Mouse (Mus musculus): ENCODE measurements around the gene Hbq1a. TPM values are rescaled to one million over a fixed set of nuclear protein-coding genes. Genes with fewer than 3 reads are reported as not detected.

The Hbq1a gene
- polyA plus RNA-seq, 1 experiment from 2014 or later = 0.67 TPM

DNA sequence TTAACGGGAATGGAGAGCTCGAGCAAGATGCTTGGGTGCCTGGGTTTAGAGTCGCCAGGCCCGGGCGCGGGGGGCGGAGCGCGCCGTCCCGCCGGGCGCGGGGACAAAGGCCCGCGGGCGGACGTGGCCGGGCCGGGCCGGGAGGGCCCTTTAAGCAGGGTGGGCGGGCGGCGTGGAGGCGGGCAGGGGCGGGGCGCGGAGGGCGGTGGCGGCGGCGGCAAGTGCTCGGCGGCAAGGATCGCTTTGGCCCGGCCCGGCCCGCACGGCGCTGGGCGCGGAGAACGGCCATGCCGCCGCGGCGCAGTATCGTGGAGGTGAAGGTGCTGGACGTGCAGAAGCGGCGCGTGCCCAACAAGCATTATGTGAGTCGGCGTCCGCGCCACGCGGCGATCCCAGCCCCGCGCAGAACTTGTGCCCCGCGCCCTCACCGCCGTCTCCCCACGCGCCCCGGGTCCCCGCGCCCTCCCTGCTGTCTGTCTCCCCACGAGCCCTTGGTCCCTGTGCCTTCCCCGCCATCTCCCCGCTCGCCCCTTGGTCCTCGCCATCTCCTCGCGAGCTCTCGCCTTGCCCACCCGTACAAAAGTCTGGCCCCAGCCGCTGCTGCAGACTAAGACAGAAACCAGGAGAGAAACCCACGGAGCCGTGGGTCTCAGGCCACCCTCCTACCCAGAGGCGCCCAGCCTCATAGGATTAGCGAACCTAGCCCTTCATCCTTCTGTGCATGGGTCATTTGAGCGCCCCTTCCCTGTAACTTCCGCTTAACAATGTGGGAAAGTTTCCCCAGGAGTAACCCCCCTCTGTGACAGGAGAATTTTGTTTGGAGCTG lies 48.0 kb downstream of the Hbq1a start, which contains the start of gene Sh3pxd2b:
TSS of gene Sh3pxd2b (plus strand) at position 214 of the 826 bp plus-strand sequence.
- H3K4me1 ChIP-seq = peaks cover 37% of the 10 kb centered on the region
- H3K9me3 ChIP-seq (replicated peaks) = no peaks in the 10 kb centered on the region
- H3K4me3 ChIP-seq (replicated peaks) = peak within 1 kb of the TSS; percentile 83
- peak within 1 kb of the TSS; percentile 89 for H3K4me2 ChIP-seq (replicated peaks)
- peak within 1 kb of the TSS; percentile 89 for H3K27ac ChIP-seq (replicated peaks)
- peak; percentile 85 for ATAC-seq (ENCODE audit: insufficient number of reproducible peaks, low FRiP score, low TSS enrichment, low read depth)
- peaks cover 25% of the 10 kb centered on the region for H3K36me3 ChIP-seq
- peak within 1 kb of the TSS; percentile 72 for H3K9ac ChIP-seq
- WGBS = under 1% methylated on average over 69 of the region's 86 CpGs
- H3K27me3 ChIP-seq = no peaks in the 10 kb centered on the region

DNA sequence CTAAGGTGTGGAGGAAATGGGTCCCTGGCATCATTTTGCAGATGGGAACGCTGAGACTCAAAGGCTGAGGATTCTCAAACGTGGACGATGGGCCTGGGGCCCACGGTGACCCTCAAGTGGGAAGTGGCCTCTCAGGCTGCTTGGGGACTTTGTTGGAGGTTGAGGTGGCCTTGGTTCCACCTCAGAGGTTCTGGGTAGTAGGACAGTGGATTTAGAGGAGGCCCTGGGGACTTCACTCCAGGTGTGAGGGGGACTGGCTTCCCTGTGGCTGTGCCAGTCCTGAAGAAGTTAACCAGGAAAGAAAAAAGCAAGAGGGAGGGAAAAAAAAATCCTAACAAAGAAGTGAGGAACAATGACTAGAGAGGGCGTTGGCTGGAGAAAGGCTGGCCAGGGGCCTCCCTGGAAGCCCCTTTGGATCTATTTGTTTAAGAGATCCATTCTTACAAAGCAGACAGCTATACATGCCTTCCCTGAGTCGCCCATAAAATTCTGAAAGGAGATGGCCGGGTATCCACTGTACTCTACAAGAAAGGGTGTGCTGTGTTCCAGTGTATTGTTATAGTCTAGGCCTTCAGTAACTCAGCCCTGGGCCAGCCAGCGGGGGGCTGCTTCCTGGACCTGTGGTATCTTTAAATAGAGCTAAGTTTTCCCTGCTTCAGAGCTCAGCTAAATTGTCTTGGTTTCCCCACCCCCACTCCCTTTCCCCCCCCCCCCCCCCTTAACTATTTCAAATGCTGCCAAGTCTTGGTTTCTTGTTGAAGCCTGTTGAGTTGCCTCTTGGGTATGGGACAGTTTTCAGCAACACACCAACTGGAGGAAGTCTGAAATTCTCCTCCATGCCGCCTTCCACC lies 48.8 kb downstream of the Hbq1a start:
- H3K4me2 ChIP-seq (replicated peaks) = peak overlapping the region; percentile 89
- no peak for ATAC-seq (ENCODE audit: insufficient number of reproducible peaks, low FRiP score, low TSS enrichment, low read depth)
- peak overlapping the region; percentile 89 for H3K27ac ChIP-seq (replicated peaks)
- H3K36me3 ChIP-seq = peaks cover 26% of the 10 kb centered on the region
- WGBS = 7% methylated on average over 9 of the region's 9 CpGs
- H3K9me3 ChIP-seq (replicated peaks) = no peaks in the 10 kb centered on the region
- H3K4me1 ChIP-seq = peaks cover 37% of the 10 kb centered on the region
- H3K27me3 ChIP-seq = no peaks in the 10 kb centered on the region
- H3K9ac ChIP-seq = peak overlapping the region; percentile 72
- H3K4me3 ChIP-seq (replicated peaks) = peak overlapping the region; percentile 83

DNA sequence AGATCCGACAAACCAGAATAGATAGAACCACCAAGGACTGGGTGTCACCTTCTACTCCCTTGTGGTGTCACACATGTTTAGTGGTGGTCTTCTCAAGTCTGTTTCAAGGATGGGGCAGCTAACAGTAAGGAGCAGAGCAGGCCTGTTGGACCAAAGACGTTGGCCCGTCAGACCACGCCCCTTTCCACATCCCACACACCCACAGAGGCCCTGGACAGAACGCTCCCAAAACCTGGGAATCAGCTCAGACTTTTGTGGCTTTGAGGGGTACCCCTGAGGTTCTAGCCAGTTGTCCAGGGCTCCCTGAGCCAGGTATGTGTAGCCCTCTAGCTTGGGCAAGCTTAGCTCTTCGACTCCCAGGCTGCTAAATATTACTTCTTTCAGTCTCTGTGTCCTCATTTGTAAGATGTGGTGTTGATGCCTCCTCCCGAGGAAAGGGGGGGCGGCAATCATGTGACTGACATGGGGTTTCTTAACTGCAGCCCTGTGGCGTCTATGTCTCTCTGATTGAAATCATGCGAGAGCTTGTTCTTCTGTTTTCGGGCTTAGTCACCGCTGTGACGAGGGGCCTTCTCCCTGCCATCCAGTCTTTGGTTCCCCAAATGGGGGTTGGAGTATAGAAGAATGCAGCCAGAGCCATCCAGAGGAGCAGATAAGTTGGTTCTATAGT lies 49.5 kb downstream of the Hbq1a start:
- peak overlapping the region; percentile 89 for H3K27ac ChIP-seq (replicated peaks)
- H3K9ac ChIP-seq = 0 out of 2 replicates have a peak overlapping the region, but pooled peaks have one; percentile 1

More for the DNA sequence above, 49.5 kb downstream of the Hbq1a start:
- Histone ChIP-seq H3K4me2 (replicated peaks) (peak overlapping the region; percentile 89), H3K27me3 (no peaks in the 10 kb centered on the region), H3K4me1 (peaks cover 42% of the 10 kb centered on the region), H3K9me3 (replicated peaks) (no peaks in the 10 kb centered on the region), H3K36me3 (peaks cover 31% of the 10 kb centered on the region), H3K4me3 (replicated peaks) (peak overlapping the region; percentile 83)
- WGBS = 27% methylated on average over 13 of the region's 13 CpGs
- no peak for ATAC-seq (ENCODE audit: insufficient number of reproducible peaks, low FRiP score, low TSS enrichment, low read depth)

Other genes with a start within 250 kb of the Hbq1a start
- gene Il9r, start 99.8 kb upstream of the Hbq1a start, polyA plus RNA-seq (2015; fragmentation: Nextera tagmentation; extraction: Ambion mirVana) = 0.08 and 0.13 TPM in 2 replicates
- gene Snrnp25, start 94.7 kb upstream of the Hbq1a start, polyA plus RNA-seq (2015; fragmentation: Nextera tagmentation; extraction: Ambion mirVana) = 47.8 and 48.3 TPM in 2 replicates
- gene Rhbdf1, start 77.8 kb upstream of the Hbq1a start, polyA plus RNA-seq (2015; fragmentation: Nextera tagmentation; extraction: Ambion mirVana) = 78.2 and 88.7 TPM in 2 replicates
- gene Mpg, start 73.6 kb upstream of the Hbq1a start, polyA plus RNA-seq (2015; fragmentation: Nextera tagmentation; extraction: Ambion mirVana) = 36.1 and 38.9 TPM in 2 replicates
- 41.2 and 44.0 TPM in 2 replicates for gene Nprl3, start 32.4 kb upstream of the Hbq1a start, polyA plus RNA-seq (2015; fragmentation: Nextera tagmentation; extraction: Ambion mirVana)
- gene Hba-x, start 23.7 kb upstream of the Hbq1a start, polyA plus RNA-seq (2015; fragmentation: Nextera tagmentation; extraction: Ambion mirVana) = 59.0 and 98.8 TPM in 2 replicates
- 4,298 and 5,653 TPM in 2 replicates for gene Hba-a1, start 16.6 kb upstream of the Hbq1a start, polyA plus RNA-seq (2015; fragmentation: Nextera tagmentation; extraction: Ambion mirVana)
- gene Hbq1b, start 13.1 kb upstream of the Hbq1a start, polyA plus RNA-seq (2015; fragmentation: Nextera tagmentation; extraction: Ambion mirVana) = 0.77 and 1.3 TPM in 2 replicates
- 11,613 and 14,789 TPM in 2 replicates for gene Hba-a2, start 3.6 kb upstream of the Hbq1a start, polyA plus RNA-seq (2015; fragmentation: Nextera tagmentation; extraction: Ambion mirVana)
- gene Sh3pxd2b, start 47.8 kb downstream of the Hbq1a start, polyA plus RNA-seq (2015; fragmentation: Nextera tagmentation; extraction: Ambion mirVana) = 32.3 and 33.9 TPM in 2 replicates
- gene Ubtd2, start 155.3 kb downstream of the Hbq1a start, polyA plus RNA-seq (2015; fragmentation: Nextera tagmentation; extraction: Ambion mirVana) = 74.5 and 75.1 TPM in 2 replicates
- gene Efcab9, start 232.0 kb downstream of the Hbq1a start, polyA plus RNA-seq (2015; fragmentation: Nextera tagmentation; extraction: Ambion mirVana) = 0.29 TPM in 1 of 2 replicates, not detected in the other
- gene Stk10, start 233.2 kb downstream of the Hbq1a start, polyA plus RNA-seq (2015; fragmentation: Nextera tagmentation; extraction: Ambion mirVana) = 3.5 and 3.7 TPM in 2 replicates

All from embryonic facial prominence, embryonic 15.5 days (tissue).